Mouse (Mus musculus) right cerebral cortex, postnatal 4 days (tissue): Measurements from ENCODE around the gene Cmc2.

Source experiments
- DNase-seq: peaks from one replicate; pipeline ENCODE4 v3.0.0-alpha.2; 2022

Gene Cmc2

DNA sequence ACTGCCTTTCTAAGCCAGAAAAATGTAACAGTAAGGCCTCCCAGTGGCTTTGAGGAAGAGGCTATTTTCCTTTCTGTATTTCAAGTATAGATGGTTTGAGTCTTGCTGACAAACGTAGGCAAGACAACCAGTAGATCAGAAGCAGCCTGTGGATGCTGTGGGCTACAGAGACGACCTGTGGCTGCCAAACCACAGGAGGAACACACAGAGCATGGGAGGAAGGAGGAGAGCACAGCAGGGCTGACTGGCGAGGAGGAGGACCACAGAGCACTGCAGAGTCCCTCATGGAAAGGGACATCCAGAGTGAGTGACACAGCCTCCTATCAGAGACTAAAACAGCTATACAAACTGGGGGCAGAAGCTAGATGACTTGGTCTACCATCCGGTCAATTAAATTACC, 16.0 kb downstream of the Cmc2 start:
- DNase-seq = no peak

DNA sequence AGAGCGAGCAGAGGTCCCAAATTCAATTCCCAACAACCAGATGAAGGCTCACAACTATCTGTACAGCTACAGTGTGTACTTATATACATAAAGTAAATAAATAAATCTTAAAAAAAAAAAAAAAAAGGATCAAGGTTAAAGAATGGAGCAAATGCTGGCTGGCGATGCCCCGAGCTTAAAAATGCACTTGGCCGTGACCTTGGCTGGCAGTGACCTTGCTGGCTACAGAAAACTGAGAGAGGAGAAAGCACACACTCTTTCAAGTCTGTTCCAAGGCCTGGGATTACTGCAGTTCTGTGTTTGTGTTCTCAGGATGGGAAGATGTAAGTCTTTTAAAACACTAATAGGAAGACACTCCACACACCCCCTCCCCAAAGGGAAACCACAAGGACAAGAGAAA, 16.5 kb downstream of the Cmc2 start:
- no peak for DNase-seq

DNA sequence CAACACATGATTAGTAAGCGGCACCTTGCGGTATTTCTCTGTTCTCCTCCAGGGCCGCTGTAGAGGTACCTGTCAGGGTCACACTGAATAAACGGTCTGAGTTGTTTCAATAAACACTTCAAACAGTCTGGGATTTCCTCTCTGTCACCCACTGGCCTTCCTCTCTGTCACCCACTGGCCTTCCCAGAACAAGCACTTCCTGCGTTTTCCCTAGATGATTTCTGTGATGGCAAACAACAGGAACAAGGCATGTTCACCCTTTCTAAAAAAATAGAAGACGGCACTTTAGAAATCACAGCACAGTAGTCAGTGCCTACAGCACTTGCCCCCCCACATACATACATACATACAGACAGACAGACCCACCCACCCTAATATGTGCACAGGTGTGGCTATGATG, 25.7 kb downstream of the Cmc2 start:
- no peak for DNase-seq

DNA sequence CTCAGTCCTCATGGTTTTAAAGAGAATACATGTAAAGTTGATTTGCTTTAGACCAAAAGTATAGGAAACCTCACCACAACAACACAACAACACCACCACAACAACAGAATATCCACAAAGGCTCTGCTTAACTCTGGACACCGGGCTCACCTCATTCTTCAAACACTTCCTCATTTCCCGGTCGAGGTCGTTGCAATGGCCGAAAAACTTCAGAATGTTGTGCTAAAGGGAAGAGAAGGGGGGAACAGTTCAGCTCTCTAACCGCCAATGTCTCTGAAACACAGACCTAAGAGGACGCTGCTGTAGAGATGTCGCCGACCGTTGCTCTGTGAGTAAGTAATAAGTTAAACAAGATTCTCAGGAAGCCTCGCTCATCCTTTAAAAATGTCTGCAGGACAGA, 27.3 kb downstream of the Cmc2 start:
- no peak for DNase-seq

DNA sequence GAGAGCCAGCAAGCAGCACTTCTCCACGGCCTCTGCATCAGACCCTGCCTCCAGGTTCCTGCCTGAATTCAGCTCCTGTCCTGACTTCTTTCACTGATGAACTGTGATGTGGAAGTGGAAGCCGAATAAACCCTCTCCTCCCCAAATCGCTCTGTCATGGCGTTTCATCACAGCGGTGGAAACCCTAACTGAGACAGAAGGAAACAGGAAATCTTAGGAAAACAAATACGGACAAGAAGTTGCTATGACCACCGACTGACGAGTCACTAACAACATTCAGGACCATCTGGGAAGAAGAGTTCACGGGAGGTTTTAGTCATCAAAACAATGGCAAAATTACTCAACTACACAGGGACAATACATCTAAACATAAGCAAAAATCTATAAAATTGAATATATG, 28.6 kb downstream of the Cmc2 start:
- DNase-seq = no peak

DNA sequence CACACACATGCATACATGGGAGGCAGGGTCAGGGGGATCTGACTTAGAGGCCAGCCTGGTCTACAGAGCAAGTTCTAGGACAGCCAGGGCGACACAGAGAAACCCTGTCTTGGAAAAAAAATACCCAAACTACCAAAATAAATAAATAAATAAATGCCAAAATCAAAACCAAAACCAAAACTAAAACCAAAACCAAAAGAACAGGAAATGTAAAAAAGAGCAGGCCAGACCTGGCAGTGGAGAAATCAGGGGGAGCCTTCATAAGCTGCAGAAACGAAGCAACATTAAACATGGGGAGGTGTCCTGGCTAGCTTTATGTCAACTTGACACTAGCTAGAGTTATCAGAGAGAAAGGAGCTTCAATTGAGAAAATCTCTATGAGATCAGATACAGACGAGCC, 29.1 kb downstream of the Cmc2 start:
- DNase-seq = no peak

DNA sequence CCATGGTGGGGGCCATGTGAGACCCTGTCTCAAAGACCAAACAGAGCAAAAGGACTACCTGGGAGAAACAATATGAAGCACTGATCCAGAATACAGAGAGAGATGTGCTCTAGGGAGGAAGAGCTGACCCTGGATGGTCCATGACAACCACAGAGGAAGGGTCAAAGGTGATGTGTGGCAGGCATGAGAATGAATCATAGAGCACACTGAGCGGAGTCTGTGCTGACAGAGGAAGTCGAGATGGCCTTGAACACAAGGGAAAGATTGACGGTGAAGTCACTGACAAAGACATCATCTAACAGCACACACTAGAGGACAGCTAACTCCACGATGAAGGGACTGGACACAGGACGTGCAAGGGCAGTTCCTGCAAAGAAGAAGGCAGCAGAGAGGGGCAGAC, 29.8 kb downstream of the Cmc2 start:
- DNase-seq = no peak

DNA sequence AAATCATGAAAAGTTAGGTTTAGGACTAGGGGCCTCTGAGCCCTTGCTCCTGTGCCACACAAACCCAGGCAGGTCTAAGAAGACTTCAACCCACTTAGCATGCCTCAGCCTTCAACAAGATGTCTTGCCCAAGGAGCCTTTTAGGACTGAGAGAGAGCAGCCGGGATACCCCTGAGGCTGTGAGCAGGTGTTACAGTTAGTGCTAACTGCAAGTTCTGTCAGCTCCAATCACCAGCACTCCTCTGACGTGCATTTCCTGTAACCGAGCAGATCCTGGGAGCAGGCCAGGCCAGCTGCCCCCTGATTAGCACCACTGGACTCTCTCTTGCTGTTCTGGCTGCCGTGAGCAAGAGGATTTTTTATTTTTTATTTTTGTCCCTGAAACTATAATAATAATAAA, 33.4 kb downstream of the Cmc2 start:
- no peak for DNase-seq

DNA sequence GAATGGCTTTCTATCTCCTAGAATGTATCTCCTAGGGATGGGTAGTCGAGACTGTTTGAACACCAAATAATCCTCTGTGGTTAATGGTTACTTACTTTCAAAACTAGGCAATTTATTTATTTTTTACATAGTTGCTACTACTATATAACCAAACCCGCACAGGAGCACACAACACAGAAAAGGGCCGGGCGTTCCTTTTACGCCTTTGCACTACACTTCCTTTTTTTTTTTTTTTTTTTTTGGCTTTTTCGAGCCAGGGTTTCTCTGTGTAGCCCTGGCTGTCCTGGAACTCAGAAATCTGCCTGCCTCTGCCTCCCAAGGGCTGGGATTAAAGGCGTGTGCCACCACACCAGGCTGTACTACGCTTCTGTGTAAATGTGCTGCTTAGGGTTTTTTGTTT, 39.9 kb downstream of the Cmc2 start:
- DNase-seq = no peak

DNA sequence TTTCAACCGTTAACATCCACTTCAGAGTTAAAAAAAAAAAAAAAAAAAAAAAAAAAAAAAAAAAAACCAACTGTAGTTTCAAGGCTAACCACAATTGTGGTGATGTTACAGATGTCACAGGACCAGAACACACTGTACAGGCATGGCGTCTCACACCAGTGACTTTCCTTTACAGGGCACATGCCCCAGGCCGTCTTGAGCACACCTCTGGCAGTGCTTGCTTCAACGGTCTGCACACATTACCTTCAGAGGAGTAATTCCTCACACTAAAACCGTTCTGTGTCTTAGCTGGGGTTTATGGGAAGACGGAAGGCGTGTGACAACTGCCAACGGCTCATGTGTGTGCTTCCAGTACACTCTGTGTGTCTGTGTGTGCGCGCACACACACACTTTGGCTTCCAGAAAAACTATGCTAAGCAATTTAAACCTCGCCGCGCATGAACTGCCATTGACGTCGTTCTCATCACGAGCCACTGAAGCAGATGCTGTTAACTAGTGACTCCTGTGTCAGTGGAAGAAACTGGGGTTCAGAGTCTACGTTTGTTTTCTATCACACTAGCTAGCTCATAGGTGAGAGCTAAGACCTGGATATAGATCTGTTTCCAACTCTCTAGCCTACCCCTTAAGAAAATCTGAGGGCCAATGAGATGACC, 45.3 kb downstream of the Cmc2 start:
- DNase-seq = no peak

DNA sequence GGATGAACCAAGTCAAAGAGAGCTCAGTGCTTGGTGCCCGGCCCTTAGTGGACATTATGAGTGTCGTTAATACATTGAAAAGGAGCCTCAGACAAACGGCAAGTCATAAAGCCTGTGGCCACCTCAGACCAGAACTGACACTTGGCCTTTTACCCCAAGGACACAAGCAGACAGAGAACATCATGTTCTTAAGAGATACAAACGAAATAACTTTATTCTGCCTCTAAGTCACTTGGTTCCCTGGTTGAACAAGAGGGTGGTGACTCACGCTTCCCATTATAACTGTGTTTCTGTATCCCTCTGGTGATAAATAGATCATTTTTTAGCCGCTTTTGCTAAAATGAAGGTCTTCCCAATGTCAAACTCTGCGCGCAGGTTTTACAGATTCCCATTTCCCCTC, 47.3 kb downstream of the Cmc2 start:
- DNase-seq = no peak

DNA sequence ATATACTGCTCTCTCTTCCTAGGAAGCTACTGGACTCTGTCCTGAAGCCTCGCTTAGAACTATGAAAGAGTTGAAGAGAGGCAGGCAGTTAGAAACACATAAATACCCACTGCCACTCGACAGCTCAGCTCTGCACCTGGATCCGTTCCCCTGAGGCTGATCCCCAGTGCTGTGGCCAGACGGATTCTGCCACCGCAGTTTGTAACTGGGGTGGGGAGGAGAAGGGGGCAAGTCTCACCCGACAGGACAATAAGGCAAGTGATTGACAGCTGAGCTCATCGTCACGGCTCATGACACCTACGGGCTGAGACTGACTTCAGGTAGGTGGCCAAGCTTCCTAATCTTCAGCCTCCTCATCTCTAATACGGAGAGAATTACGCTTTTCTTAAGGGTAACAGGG, 47.7 kb downstream of the Cmc2 start:
- no peak for DNase-seq

DNA sequence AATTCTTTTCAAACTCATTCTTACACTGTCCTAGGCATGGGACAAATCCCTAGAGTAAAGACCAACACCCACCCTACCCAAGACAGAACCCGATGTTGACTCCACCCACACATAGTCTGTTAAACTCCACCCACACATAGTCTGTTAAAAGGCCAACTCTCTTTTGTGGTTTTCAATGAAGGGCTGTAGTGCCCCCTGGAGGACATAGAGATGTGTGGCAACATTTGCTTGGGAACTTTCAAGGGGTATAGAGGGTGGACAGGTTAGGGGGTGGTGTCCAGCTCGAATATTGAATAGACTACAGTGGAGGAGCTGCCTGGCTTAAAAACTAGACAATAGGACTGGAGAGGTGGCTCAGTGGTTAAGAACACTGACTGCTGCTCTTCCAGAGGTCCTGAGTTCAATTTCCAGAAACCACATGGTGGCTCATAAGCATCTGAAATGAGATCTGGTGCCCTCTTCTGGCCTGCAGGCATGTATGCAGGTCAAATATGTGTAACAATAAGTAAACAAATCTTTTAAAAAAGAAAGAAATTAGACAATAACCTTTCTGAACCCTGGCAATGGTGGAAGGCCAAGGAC, 48.4 kb downstream of the Cmc2 start:
- DNase-seq = no peak

DNA sequence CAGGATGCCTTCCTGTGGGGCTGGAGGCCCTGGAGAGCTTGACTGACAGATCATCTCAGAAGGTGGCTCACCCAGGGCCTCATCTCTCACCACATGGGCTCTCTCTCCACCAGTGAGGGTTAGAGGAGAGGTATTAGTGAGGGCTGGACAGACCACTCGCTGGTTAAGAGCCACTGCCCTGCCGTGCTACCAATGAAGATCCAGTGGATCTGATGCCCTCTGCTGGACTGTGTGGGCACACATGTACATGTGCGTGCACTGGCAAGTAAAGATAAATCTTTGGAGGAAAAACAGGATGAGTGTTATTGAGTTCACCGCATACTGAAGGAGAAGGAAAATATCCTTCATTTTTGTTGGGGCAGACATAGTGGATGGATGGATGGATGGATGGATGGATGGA, 52.6 kb downstream of the Cmc2 start:
- DNase-seq = peak; percentile 59

DNA sequence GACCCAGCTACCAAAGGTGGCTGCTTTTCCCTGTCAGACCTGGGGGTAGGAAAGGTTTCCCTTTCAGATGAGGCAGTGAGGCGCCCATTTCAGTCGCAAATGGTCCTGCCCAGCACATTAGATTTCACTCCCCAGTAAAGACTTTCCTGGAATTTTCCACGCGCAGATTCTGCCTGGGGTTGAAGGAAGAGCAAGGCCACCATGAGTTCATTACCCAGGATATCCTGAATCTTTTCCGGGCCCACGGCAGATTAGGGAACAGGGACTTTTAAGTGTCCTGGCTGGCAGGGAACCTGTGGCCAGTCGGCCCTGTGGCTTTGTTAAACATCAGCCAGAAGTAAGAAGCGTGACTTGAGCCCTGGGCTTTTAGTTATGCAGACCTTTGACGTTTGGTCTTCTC, 53.9 kb downstream of the Cmc2 start:
- DNase-seq = no peak

DNA sequence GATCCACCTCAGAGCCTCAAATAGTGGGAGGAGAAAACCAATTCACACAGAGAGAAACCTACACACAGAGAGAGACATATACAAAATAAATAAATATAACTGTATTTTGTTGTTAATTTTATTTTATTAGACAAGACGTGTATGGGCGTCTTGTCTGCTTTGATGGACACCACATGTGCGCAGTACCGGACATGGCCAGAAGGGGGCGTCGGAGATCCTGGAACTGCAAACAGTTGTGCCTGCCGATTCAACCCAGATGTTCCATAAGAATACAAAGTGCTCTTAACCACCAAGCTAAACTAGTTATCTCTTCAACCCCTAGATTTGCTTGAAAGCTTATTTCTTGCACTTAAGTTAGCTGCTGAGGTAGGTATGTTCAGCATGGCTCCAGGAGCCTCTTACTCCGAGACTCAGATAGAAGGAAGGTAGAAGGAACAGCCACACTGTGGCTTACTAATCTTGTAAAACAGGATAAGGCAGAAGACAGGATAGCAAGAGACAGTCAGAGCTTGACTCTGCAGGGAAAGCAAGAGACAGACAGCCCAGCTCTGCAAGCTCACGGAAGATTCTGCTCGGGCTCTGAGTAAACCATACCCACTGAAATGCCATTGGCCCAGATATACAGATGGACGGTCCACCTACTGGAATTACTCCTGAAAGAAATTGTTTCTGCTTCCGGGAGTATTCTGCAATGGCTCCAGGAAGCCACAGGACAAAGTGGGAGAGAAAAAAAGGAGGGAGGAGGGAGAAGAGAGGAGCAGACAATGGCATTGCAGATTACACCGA, 54.9 kb downstream of the Cmc2 start:
- DNase-seq = peak; percentile 51

DNA sequence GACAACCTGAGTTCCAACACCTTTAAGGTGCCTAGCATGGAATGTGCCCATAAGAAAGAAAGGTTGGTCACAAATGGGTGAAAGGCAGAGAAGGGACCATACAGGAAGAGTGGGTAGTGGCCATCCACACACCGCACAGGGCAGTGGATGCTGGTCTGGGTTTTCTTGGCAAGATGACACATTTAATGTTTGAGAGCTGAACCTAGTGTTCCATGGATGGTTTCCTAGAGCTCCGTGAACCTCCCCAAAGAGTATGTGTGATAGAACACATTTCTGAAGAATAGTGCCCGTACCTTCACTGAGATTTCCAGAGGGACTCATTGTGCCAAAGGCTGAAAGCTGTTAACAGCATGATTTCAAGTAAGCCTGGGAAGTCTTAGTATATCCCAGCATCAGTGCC, 56.7 kb downstream of the Cmc2 start:
- no peak for DNase-seq

DNA sequence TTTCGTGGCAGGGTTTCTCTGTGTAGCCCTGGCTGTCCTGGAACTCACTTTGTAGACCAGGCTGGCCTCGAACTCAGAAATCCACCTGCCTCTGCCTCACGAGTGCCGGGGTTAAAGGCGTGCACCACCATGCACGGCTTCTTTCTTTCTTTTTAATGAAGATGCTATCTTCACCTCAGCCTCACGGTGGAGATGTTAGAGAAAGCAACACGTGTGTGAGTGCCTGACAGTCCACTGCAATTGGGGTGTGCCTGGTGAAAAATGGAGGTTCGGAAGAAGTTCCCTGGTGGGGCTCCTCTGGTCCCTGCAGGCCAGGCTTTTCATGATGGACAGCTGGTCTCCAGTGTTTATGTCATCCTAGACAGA, 57.2 kb downstream of the Cmc2 start:
- DNase-seq = no peak

DNA sequence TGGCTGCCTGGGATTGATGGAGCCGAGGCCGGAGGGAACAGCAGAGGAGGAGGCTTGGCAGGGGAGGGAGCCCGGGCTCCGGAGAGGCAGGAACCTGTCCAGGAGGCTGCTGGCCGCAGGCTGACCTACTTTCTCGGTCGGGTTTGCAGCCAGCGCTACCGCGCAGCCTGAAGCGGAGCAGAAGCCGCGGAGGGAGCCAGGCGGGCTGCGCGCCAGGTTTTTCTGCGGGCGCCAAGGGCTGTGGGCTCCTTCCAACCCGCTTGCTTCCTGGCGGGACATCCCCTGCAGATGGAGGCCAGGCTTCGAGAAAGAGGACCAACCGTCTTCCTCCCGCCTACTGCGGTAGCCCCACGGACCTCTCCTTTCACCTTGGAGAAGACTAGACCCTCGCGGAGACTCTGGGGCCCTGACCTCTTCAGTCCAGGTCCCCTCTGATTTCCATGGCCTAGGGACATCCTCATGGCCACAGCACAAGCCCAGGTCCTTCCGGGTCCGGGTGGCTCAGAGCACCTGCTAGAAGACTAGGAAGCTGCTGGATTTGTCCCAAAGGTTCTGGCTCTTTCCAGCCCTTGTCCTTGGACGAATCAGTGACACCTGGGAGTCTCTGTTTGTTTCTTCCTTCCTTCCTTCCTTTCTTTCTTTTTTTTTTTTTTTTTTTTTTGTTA, 57.8 kb downstream of the Cmc2 start:
- peak; percentile 79 for DNase-seq

DNA sequence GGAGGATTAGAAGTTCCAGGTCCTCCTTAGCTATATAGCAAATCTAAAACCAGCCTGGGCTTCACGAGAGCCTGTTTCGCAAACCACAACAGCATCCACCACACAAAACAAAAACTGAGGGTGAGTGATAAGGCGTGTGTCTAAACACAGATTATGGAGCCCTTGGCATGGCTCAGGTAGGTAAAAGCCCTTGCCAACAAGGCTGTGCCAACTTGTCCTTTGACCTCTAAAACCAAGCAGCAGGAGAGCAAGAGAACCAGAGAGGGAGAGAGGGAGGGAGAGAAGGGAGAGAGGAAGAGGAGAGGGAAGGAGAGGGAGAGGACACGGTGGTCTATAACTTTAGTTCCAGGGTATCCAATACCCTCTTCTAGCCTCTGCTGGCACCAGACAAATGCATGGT, 59.1 kb downstream of the Cmc2 start:
- DNase-seq = no peak

DNA sequence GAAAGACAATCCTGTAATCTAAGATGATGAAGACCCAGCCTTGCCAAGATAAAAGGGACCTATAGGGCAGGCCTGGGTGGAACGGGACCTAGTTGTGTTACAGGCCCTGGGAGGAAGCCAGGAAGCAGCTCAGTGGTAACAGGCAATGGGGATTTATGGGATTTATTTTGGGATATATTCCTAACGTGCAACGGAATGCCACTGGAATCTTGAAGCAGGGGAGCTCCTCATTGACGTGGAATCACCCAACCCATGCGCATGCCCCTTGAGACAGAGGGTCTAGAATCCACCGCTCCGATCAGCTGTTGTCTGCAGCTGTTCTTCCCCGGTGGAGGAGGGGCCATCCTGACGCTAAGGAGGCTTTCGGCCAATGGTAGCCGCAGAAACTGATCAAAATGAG, 69.2 kb downstream of the Cmc2 start:
- DNase-seq = no peak

DNA sequence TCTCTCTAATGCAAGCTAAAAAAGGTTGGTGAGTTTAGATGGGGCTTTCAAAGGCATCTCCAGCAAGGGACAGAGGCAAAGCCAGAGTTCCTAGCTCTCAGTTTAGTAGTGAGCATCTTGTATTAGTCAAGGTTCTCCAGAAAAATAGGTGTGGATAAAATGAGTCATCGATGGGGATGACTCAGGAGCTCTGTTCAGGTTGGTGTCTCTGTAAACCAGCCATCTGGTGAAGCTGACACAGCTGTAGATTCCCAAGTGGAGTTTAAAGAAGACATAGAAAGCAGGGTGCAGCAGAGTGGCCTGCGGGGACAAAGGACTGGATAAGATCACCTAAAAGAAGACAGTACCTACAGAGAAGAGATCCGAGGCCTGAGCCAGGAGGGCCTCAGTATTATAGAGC, 73.2 kb downstream of the Cmc2 start:
- no peak for DNase-seq

DNA sequence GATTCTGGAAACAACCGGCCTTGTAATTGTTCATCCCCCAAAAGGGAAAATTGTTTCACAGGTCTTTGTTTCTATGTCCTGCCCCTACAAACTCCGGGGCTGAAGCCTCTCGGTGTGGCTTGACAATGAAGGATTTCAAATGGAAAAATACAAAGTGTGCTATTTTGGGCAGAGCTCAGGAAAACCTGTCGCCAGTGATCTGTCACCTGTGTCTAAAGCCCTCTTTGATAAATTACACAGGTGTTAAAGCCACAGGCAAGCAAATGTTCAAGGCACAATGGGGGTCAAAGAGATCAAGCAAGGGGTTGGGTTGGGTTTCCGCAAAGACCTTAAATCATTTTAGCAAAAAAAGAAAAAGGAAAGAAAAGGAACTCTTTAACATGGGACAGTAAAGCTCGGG, 78.6 kb downstream of the Cmc2 start:
- no peak for DNase-seq
